Mouse (Mus musculus) neural tube, embryonic 13.5 days (tissue): ENCODE measurements at regions not wholly inside any gene's neighbourhood (a gene's known extent, or its start where the extent isn't known, plus 50 kb on each side); places are given as distances from the start of the nearest gene placed in this dataset.

Source experiments
- ATAC-seq: fragments of 200-750 bp; cut with Nextera tagmentation; 2 replicates; pipeline ENCODE4 v1.8.0; 2017; ENCODE audit warnings: low read depth, mild to moderate bottlenecking, moderate TSS enrichment, moderate library complexity
- H3K27ac ChIP-seq: fragments of 300-500 bp; sonication (generic); replicated peaks from 2 replicates; pipeline ENCODE4 v1.5.1; 2015; ENCODE audit warnings: moderate library complexity, mild to moderate bottlenecking, inconsistent platforms
- H3K27me3 ChIP-seq: fragments of 300-500 bp; sonication (generic); 2 replicates; pipeline ENCODE4 v1.6.1; 2015; ENCODE audit warnings: mild to moderate bottlenecking, inconsistent platforms
- H3K36me3 ChIP-seq: fragments of 300-500 bp; sonication (generic); 2 replicates; pipeline ENCODE4 v1.6.1; 2015; ENCODE audit warnings: mild to moderate bottlenecking, inconsistent platforms
- H3K4me1 ChIP-seq: fragments of 300-500 bp; sonication (generic); replicated peaks from 2 replicates; pipeline ENCODE4 v1.6.1; 2015; ENCODE audit warnings: inconsistent platforms
- H3K4me2 ChIP-seq: fragments of 300-500 bp; sonication (generic); 2 replicates; pipeline ENCODE4 v1.6.1; 2015; ENCODE audit warnings: inconsistent platforms, mild to moderate bottlenecking, moderate library complexity
- H3K4me3 ChIP-seq: fragments of 300-500 bp; sonication (generic); 2 replicates; pipeline ENCODE4 v1.5.1; 2015; ENCODE audit warnings: mild to moderate bottlenecking, inconsistent platforms
- H3K9ac ChIP-seq: fragments of 300-500 bp; sonication (generic); 2 replicates; pipeline ENCODE4 v1.6.1; 2015; ENCODE audit warnings: moderate library complexity, mild to moderate bottlenecking, inconsistent platforms
- H3K9me3 ChIP-seq: fragments of 300-500 bp; sonication (generic); 2 replicates; pipeline ENCODE4 v1.6.1; 2016; ENCODE audit warnings: inconsistent platforms
- WGBS: fragments of 180-500 bp; shearing (Covaris S2); methylation state at CpG from one replicate; pipeline ENCODE4 v1.1.7; 2015; 5-methylcytosine and 5-hydroxymethylcytosine counted together

DNA sequence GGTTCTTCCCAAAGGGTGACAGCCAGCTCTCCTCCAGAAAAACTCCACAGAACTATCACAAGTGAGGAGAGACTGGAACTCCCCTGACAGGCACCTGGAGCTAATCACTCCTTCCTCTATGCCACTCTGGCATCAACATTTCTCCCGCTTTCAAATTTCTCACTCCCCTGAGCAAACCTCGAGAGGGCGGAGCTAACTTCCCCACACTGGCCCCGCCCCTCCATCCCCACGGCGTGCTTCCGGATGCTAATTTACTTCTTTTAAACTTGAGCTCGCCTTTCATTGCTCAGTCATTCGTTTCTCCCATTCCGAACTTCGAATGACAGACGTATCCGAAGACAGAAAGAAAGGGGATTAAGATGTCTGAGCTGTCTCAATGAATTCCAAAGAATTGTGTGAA is 87.8 kb upstream of the Ado start:
- ATAC-seq = no peak
- Histone ChIP-seq H3K27ac (no peak overlapping the region), H3K4me2 (peak overlapping the region; percentile 46), H3K27me3 (0 out of 2 replicates have a peak, but pooled peaks cover 5% of the 10 kb centered on the region), H3K9me3 (no peaks in the 10 kb centered on the region), H3K36me3 (no peaks in the 10 kb centered on the region), H3K4me3 (0 out of 2 replicates have a peak overlapping the region, but pooled peaks have one; percentile 8), H3K9ac (no peak overlapping the region), H3K4me1 (peaks cover 9% of the 10 kb centered on the region; the same call in 1 of the 2 replicates)
- 3% methylated on average over 13 of the region's 13 CpGs for WGBS

- H3K36me3 ChIP-seq = no peaks in the 10 kb centered on the region
- H3K27ac ChIP-seq = no peak overlapping the region
- H3K9ac ChIP-seq = no peak overlapping the region
- H3K4me2 ChIP-seq = no peak overlapping the region
- WGBS = 70% methylated on average over 4 of the region's 4 CpGs
- H3K9me3 ChIP-seq = no peaks in the 10 kb centered on the region
- H3K27me3 ChIP-seq = 0 out of 2 replicates have a peak, but pooled peaks cover 5% of the 10 kb centered on the region
- peaks cover 9% of the 10 kb centered on the region; the same call in 1 of the 2 replicates for H3K4me1 ChIP-seq
- ATAC-seq = no peak
- no peak overlapping the region for H3K4me3 ChIP-seq
Observed at GRCm38 (mm10) chr10:67634795-67635194, 86.0 kb upstream of the Ado start.

DNA sequence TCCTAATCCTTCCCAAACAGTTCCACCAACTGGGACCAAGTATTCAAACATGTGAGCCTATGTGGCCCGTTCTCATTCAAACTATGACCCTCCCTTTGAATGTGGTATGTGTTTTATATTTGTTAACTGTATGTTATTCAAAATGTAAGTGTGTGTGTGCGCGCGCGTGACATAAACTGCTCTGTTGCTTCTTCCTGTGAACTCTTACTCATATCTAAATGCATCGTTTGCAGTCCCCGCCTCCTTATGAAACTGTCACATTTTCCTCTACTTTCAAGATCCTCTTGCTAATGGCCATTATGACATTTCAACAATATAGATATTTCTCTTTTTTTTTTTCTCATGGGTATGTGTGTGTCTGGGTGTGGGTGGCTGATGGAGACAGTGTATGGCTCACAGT is 84.3 kb upstream of the Ado start:
- no peak overlapping the region for H3K4me2 ChIP-seq
- no peak overlapping the region for H3K27ac ChIP-seq
- no peak overlapping the region for H3K4me3 ChIP-seq
- no peaks in the 10 kb centered on the region for H3K9me3 ChIP-seq
- WGBS = 96% methylated on average over 7 of the region's 7 CpGs
- ATAC-seq = no peak
- H3K4me1 ChIP-seq = peaks cover 9% of the 10 kb centered on the region; the same call in 1 of the 2 replicates
- H3K36me3 ChIP-seq = no peaks in the 10 kb centered on the region
- no peak overlapping the region for H3K9ac ChIP-seq
- H3K27me3 ChIP-seq = 0 out of 2 replicates have a peak, but pooled peaks cover 5% of the 10 kb centered on the region

DNA sequence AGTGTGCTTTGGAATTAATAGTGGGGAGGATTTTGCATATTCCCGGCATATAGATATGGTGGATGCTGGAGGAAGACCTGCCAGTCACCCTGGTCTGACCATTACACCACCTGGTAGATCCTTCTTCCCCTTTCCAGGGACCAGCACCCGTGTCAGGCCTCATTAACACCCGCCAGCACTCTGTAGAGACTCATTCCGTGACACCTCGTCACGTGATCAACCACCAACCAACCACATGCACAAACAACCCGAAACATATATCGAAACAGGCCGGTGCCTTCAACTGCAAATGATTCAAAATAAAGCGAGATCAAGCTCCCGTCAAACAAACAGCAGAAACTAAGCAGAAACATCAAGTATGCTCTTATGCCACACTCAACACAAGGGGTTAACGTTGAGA is 74.6 kb upstream of the Ado start:
- no peak overlapping the region for H3K4me2 ChIP-seq
- H3K27ac ChIP-seq = no peak overlapping the region
- H3K4me1 ChIP-seq = 0 out of 2 replicates have a peak, but pooled peaks cover 3% of the 10 kb centered on the region
- no peaks in the 10 kb centered on the region for H3K9me3 ChIP-seq
- no peak overlapping the region for H3K9ac ChIP-seq
- H3K36me3 ChIP-seq = no peaks in the 10 kb centered on the region
- H3K27me3 ChIP-seq = no peaks in the 10 kb centered on the region
- no peak overlapping the region for H3K4me3 ChIP-seq
- 85% methylated on average over 12 of the region's 12 CpGs for WGBS
- ATAC-seq = no peak

GRCm38 (mm10) chr10:67620018-67620417 is 71.3 kb upstream of the Ado start:
- Histone ChIP-seq H3K4me2 (no peak overlapping the region), H3K9ac (no peak overlapping the region), H3K27me3 (no peaks in the 10 kb centered on the region), H3K4me1 (0 out of 2 replicates have a peak, but pooled peaks cover 3% of the 10 kb centered on the region), H3K4me3 (no peak overlapping the region), H3K27ac (no peak overlapping the region), H3K9me3 (no peaks in the 10 kb centered on the region), H3K36me3 (no peaks in the 10 kb centered on the region)
- no peak for ATAC-seq
- WGBS = 84% methylated on average over 8 of the region's 8 CpGs

GRCm38 (mm10) chr10:67618112-67618511 is 69.4 kb upstream of the Ado start:
- Histone ChIP-seq H3K9me3 (no peaks in the 10 kb centered on the region), H3K4me2 (no peak overlapping the region), H3K4me3 (no peak overlapping the region), H3K36me3 (no peaks in the 10 kb centered on the region), H3K27ac (no peak overlapping the region), H3K4me1 (no peaks in the 10 kb centered on the region), H3K27me3 (no peaks in the 10 kb centered on the region), H3K9ac (no peak overlapping the region)
- no peak for ATAC-seq
- WGBS = 84% methylated on average over 5 of the region's 5 CpGs

- Histone ChIP-seq H3K4me3 (no peak overlapping the region), H3K4me1 (no peaks in the 10 kb centered on the region), H3K9me3 (no peaks in the 10 kb centered on the region), H3K27ac (no peak overlapping the region), H3K4me2 (no peak overlapping the region), H3K36me3 (no peaks in the 10 kb centered on the region), H3K27me3 (no peaks in the 10 kb centered on the region), H3K9ac (no peak overlapping the region)
- no peak for ATAC-seq
- 80% methylated on average over 3 of the region's 3 CpGs for WGBS
Observed at GRCm38 (mm10) chr10:67615016-67615415, 66.3 kb upstream of the Ado start.

DNA sequence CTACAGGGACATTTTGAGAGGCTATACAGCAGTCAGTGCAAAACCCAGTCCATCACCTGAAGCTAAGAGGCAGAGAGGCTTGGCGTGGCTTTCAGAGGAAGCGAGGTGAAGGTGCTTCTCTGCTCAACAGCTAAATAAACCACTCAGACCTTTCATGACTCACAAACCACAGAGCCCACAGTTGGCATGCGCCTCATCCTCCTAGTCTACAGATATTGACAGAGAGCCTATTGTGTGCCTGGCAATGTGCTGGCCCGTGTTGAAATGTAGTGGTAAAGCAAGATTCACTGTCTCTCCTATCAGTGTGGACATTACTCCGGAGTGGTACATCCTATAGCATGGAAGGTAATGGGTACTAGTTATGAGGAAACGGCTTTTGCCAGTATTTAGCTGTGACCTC is 61.9 kb upstream of the Ado start:
- Histone ChIP-seq H3K36me3 (no peaks in the 10 kb centered on the region), H3K4me3 (no peak overlapping the region), H3K9ac (no peak overlapping the region), H3K27me3 (no peaks in the 10 kb centered on the region), H3K4me1 (no peaks in the 10 kb centered on the region), H3K27ac (no peak overlapping the region), H3K4me2 (no peak overlapping the region), H3K9me3 (no peaks in the 10 kb centered on the region)
- 87% methylated on average over 6 of the region's 6 CpGs for WGBS
- ATAC-seq = no peak

DNA sequence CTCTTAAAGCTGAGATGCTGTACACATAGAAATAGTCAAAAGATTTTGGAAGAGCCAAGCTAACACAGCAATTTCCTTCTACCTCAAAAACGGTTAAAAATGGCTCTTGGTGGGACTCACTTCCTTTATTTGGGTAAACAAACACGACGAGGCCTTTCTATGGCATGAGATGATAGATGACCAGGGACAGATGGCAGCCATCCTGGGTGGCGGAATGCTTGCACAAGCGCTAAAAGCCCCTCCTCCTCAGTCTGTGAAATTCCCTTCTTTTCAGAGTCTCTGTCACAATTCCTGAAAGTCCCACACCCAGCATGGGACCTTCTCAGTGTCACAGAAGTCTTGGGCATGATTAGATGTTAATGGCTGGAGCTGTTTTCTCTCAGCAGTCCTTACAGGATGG is 59.3 kb upstream of the Ado start:
- no peak overlapping the region for H3K9ac ChIP-seq
- no peak for ATAC-seq
- no peaks in the 10 kb centered on the region for H3K4me1 ChIP-seq
- no peak overlapping the region for H3K4me2 ChIP-seq
- no peaks in the 10 kb centered on the region for H3K9me3 ChIP-seq
- no peaks in the 10 kb centered on the region for H3K27me3 ChIP-seq
- no peak overlapping the region for H3K27ac ChIP-seq
- WGBS = 47% methylated on average over 5 of the region's 5 CpGs
- H3K36me3 ChIP-seq = no peaks in the 10 kb centered on the region
- no peak overlapping the region for H3K4me3 ChIP-seq

DNA sequence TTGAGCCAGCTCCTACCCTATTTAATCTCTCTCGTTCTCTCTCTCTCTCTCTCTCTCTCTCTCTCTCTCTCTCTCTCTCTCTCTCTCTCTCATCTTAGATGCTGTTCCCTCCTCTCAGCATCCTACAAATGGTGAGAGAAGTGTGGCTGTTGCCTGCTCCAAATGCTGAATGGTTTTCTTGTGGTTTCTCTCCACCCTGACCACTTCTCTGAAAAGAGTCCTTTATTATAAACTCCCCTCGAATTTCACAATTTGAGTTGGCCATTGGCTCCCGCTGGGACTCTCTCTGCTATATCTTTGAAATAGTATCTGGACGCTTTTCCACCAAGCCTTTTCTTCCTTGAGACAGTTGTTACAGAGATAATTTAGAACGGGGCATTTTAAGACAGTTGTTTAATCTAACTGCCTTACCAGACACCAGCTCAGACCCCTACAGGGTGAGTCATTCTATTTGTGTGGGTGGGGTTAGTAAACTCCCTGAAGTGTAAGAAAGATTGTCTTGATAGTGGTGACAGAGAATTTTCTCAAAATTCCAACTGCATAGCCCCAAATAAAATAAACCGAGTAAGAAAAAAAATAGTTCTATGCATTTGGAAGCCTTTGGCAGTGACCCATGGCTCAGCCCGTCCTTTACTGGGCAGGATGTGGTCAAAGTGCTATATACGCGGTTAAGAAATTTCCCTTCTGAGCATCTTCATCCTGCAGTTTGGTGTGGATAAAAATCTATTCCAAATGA is 58.7 kb upstream of the Ado start:
- Histone ChIP-seq H3K9ac (no peak overlapping the region), H3K9me3 (no peaks in the 10 kb centered on the region), H3K4me3 (no peak overlapping the region), H3K27ac (no peak overlapping the region), H3K27me3 (no peaks in the 10 kb centered on the region), H3K4me2 (no peak overlapping the region), H3K4me1 (no peaks in the 10 kb centered on the region), H3K36me3 (no peaks in the 10 kb centered on the region)
- 64% methylated on average over 9 of the region's 9 CpGs for WGBS
- no peak for ATAC-seq

- Histone ChIP-seq H3K27me3 (no peaks in the 10 kb centered on the region), H3K4me2 (no peak overlapping the region), H3K4me1 (no peaks in the 10 kb centered on the region), H3K27ac (no peak overlapping the region), H3K4me3 (no peak overlapping the region), H3K36me3 (no peaks in the 10 kb centered on the region), H3K9me3 (no peaks in the 10 kb centered on the region), H3K9ac (no peak overlapping the region)
- no peak for ATAC-seq
- 88% methylated on average over 1 of the region's 1 CpGs for WGBS
Observed at GRCm38 (mm10) chr10:67606739-67607138, 58.0 kb upstream of the Ado start.

GRCm38 (mm10) chr10:67599390-67599789 is 50.6 kb upstream of the Ado start:
- Histone ChIP-seq H3K27ac (no peak overlapping the region), H3K36me3 (no peaks in the 10 kb centered on the region), H3K4me2 (no peak overlapping the region), H3K4me3 (no peak overlapping the region), H3K9me3 (no peaks in the 10 kb centered on the region), H3K27me3 (no peaks in the 10 kb centered on the region), H3K4me1 (no peaks in the 10 kb centered on the region), H3K9ac (no peak overlapping the region)
- ATAC-seq = no peak
- 95% methylated on average over 7 of the region's 7 CpGs for WGBS

- Histone ChIP-seq H3K27me3 (no peaks in the 10 kb centered on the region), H3K4me1 (no peaks in the 10 kb centered on the region), H3K9me3 (no peaks in the 10 kb centered on the region), H3K27ac (no peak overlapping the region), H3K36me3 (no peaks in the 10 kb centered on the region), H3K9ac (no peak overlapping the region), H3K4me2 (no peak overlapping the region), H3K4me3 (no peak overlapping the region)
- 77% methylated on average over 7 of the region's 7 CpGs for WGBS
- ATAC-seq = no peak
Observed at GRCm38 (mm10) chr10:67598590-67599047, 49.9 kb upstream of the Ado start.
